Mouse (Mus musculus) hindbrain, embryonic 14.5 days (tissue): ENCODE measurements around the gene Eif4g3. TPM values are rescaled to one million over a fixed set of nuclear protein-coding genes. Genes with fewer than 3 reads are reported as not detected.
"Not testable (repeated sequence)": the region's sequence is repeated elsewhere in the genome, so short reads cannot be mapped to it uniquely, and the experiment has no call there.

ENCODE experiments used
- ATAC-seq: fragments of 200-750 bp; cut with Nextera tagmentation; 2 replicates; pipeline ENCODE4 v1.8.0; 2017; ENCODE audit warnings: moderate number of reproducible peaks, mild to moderate bottlenecking, moderate TSS enrichment, moderate library complexity; ENCODE audit not compliant: low FRiP score
- DNase-seq: peaks from one replicate; pipeline ENCODE4 v3.0.0-alpha.2; 2015; ENCODE audit warnings: low spot score
- H3K27ac ChIP-seq: fragments of 300-500 bp; sonication (generic); 2 replicates; pipeline ENCODE4 v1.5.1; 2014; ENCODE audit warnings: mild to moderate bottlenecking, moderate library complexity
- H3K27me3 ChIP-seq: fragments of 300-500 bp; sonication (generic); 2 replicates; pipeline ENCODE4 v1.6.1; 2014; ENCODE audit warnings: mild to moderate bottlenecking, low read length, mixed read lengths; ENCODE audit not compliant: control insufficient read depth, insufficient read depth
- H3K36me3 ChIP-seq: fragments of 300-500 bp; sonication (generic); replicated peaks from 2 replicates; pipeline ENCODE4 v1.6.1; 2014; ENCODE audit not compliant: control insufficient read depth, insufficient read depth
- H3K4me1 ChIP-seq: fragments of 300-500 bp; sonication (generic); replicated peaks from 2 replicates; pipeline ENCODE4 v1.6.1; 2014; ENCODE audit warnings: antibody characterized with exemption, low read length, mixed read lengths; ENCODE audit not compliant: control insufficient read depth, insufficient read depth
- H3K4me2 ChIP-seq: fragments of 300-500 bp; sonication (generic); replicated peaks from 2 replicates; pipeline ENCODE4 v1.6.1; 2014; ENCODE audit warnings: mild to moderate bottlenecking, moderate library complexity
- H3K4me3 ChIP-seq: fragments of 300-500 bp; sonication (generic); replicated peaks from 2 replicates; pipeline ENCODE4 v1.5.1; 2014; ENCODE audit warnings: mild to moderate bottlenecking, low read length
- H3K9ac ChIP-seq: fragments of 300-500 bp; sonication (generic); 2 replicates; pipeline ENCODE4 v1.6.1; 2014
- H3K9me3 ChIP-seq: fragments of 300-500 bp; sonication (generic); 2 replicates; pipeline ENCODE4 v1.6.1; 2016; ENCODE audit warnings: low read length; ENCODE audit not compliant: control insufficient read depth
- WGBS: fragments of 180-500 bp; shearing (Covaris S2); extraction: QIAGEN DNeasy Blood & Tissue Kit; methylation state at CpG from one replicate; pipeline ENCODE4 v1.1.7; 2014; 5-methylcytosine and 5-hydroxymethylcytosine counted together
- polyA plus RNA-seq: library from polyadenylated mRNA; unstranded; fragments of >200 nt; fragmentation: Nextera tagmentation; extraction: Ambion mirVana; gene quantifications from 2 replicates; pipeline ENCODE4 v1.2.1, GENCODE M21; 2014

The Eif4g3 gene
- polyA plus RNA-seq, 1 experiment from 2014 or later: 65.3 TPM

DNA sequence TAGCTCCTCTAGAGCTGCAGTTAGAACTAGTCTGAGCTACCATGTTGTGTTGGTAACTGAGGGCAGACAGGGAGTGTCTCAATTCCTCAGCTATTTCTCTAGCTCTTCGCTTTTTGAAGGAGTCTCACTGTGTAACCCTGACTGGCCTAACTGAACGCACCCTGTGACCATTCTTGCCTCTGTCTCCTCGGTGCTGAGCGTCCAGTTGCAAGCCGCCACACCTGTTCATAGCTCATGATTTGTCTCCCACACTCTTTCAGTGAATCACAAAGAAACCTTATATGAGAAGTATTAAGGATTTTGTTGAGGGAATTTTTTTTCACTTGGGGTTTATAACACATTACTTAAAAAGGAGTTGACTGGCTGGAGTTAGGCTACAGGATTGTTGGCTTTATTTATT lies 49.8 kb downstream of the Eif4g3 start:
- Histone ChIP-seq H3K9me3 (no peaks in the 10 kb centered on the region), H3K4me3 (no peak overlapping the region), H3K4me1 (peaks cover 20% of the 10 kb centered on the region), H3K27me3 (no peaks in the 10 kb centered on the region), H3K27ac (no peak overlapping the region), H3K4me2 (no peak overlapping the region), H3K36me3 (peaks cover 21% of the 10 kb centered on the region), H3K9ac (no peak overlapping the region)
- 92% methylated on average over 5 of the region's 5 CpGs for WGBS
- no peak for ATAC-seq
- no peak for DNase-seq

DNA sequence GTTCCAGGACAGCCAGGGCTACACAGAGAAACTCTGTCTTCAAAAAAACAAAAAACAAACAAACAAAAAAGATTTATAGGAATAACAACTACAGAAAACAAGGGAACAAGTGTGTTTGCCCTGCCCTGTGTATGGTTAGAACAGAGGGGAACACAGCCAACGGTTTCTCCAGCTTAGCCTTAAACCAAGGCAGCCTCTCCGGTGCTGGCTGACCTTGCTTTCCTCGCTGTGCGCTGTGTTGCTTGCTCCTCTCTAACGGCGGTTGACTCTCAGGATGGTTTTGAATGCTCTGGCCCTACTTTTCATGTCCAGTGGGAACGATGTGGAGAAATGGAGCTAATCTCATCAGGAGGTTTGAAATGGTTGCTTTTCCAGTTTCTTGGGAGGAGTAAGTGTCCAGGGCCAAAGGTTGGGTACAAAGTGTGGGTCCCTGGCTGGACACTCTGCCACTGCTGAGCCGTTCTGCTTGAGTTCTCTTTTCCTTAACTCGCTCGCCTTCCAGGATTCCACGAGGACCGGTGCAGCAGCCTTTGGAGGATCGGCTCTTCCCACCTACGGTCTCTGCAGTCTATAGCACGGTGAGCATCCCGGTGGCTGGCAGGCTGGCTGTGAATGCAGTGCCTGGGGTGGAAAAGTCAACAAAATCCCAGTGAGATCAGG lies 52.1 kb downstream of the Eif4g3 start:
- DNase-seq (no peak), ATAC-seq (no peak)
- no peak overlapping the region for H3K27ac ChIP-seq
- H3K36me3 ChIP-seq: peaks cover 21% of the 10 kb centered on the region
- H3K9ac ChIP-seq: no peak overlapping the region
- no peaks in the 10 kb centered on the region for H3K9me3 ChIP-seq
- H3K27me3 ChIP-seq: no peaks in the 10 kb centered on the region
- 98% methylated on average over 16 of the region's 16 CpGs for WGBS
- H3K4me2 ChIP-seq: no peak overlapping the region
- H3K4me1 ChIP-seq: peaks cover 12% of the 10 kb centered on the region
- no peak overlapping the region for H3K4me3 ChIP-seq

DNA sequence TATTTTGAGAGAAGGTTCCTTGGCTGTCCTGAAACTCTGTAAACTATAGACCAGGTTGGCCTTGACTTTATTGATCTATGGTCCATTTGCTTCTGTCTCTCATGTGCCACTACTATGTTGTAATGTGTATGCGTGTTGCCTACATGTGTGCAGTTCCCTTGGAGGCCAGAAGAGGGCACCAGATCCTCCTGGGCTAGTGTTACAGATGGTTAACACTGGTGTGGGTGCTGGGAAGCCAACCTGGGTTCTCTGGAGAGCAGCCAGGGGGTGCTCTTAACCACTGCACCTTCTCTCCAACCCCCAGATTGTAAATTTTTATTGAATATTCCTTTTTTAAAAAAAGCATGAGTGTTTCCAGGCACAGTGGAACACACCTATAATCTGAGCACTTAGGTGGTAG lies 53.0 kb downstream of the Eif4g3 start:
- Histone ChIP-seq H3K4me3 (no peak overlapping the region), H3K36me3 (peaks cover 23% of the 10 kb centered on the region), H3K27me3 (no peaks in the 10 kb centered on the region), H3K9me3 (no peaks in the 10 kb centered on the region), H3K4me2 (no peak overlapping the region), H3K9ac (no peak overlapping the region), H3K4me1 (peaks cover 12% of the 10 kb centered on the region), H3K27ac (no peak overlapping the region)
- ATAC-seq: no peak
- WGBS: 100% methylated on average over 1 of the region's 1 CpGs
- DNase-seq: no peak

DNA sequence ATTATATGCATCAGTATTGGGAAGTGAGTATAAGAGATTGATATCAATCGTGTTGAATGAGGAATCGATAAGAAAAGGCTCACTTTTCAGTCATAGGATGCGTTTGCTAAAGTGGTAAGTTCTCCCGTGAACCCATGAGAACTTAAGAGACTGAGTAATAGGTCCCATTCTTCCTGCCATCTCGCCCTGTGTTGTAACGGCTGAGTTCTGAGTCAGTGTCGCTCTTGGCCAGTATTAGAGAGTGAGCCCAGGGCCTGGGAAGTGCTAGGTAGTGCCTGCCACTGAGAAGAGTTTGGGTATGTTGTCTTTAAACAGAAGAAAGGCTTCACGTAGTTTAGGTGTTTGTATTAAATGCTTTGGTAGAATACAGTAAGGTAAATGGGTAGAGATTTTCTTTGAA lies 53.5 kb downstream of the Eif4g3 start:
- no peaks in the 10 kb centered on the region for H3K27me3 ChIP-seq
- H3K9me3 ChIP-seq: no peaks in the 10 kb centered on the region
- DNase-seq (no peak), ATAC-seq (no peak)
- H3K27ac ChIP-seq: no peak overlapping the region
- peaks cover 24% of the 10 kb centered on the region for H3K36me3 ChIP-seq
- WGBS: 98% methylated on average over 8 of the region's 8 CpGs
- H3K9ac ChIP-seq: no peak overlapping the region
- H3K4me3 ChIP-seq: no peak overlapping the region
- H3K4me1 ChIP-seq: peaks cover 12% of the 10 kb centered on the region; the same call in 1 of the 2 replicates
- H3K4me2 ChIP-seq: no peak overlapping the region

DNA sequence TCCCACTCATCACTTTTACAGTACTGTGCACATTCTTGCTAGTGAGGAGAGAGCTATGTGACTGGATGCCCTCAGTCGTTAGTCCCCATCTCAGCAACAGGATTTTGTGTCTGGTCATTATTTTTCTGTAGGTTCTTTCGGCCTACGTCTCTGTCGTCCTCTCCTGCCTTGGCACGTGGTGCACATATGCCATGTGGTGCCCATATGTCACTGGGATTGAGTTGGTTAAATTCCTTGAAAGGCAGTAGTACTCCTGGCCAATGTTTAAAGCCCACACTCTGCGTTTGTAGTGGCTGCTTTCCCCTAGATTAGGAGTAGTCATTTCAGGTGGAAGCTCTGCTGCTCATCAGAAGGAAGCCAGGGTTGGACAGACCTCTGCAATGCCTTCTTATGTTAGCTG lies 56.7 kb downstream of the Eif4g3 start:
- DNase-seq: no peak
- no peak overlapping the region for H3K4me3 ChIP-seq

DNA sequence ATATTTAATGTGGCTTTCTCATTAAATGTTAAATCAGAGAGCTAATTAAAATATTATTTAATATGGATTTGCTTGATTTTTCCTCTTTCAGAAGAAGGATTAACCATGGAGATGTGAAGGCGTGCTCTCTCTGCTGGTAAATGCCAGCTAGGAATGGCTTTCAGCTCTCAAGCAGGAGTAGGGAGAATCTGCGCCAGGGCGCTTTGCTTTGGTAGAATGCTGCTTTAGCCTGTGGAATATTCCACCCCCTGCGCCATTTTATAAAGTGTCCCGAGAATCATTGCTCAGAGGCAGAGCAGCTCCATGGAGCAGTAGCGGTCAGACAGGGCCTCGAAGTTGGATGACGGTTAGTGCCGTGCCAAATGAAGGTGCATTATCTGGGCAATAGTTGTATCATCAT lies 58.7 kb downstream of the Eif4g3 start:
- Histone ChIP-seq H3K36me3 (peaks cover 10% of the 10 kb centered on the region), H3K27me3 (no peaks in the 10 kb centered on the region), H3K9ac (no peak overlapping the region), H3K9me3 (no peaks in the 10 kb centered on the region), H3K4me2 (no peak overlapping the region), H3K27ac (no peak overlapping the region), H3K4me1 (no peaks in the 10 kb centered on the region), H3K4me3 (no peak overlapping the region)
- ATAC-seq: no peak
- DNase-seq: no peak
- WGBS: 93% methylated on average over 9 of the region's 9 CpGs

More for the DNA sequence above, 56.7 kb downstream of the Eif4g3 start:
- ATAC-seq: no peak
- H3K27ac ChIP-seq: no peak overlapping the region
- H3K9me3 ChIP-seq: no peaks in the 10 kb centered on the region
- H3K36me3 ChIP-seq: peaks cover 24% of the 10 kb centered on the region
- H3K27me3 ChIP-seq: no peaks in the 10 kb centered on the region
- H3K9ac ChIP-seq: peak overlapping the region; percentile 11; the same call in 1 of the 2 replicates
- no peak overlapping the region for H3K4me2 ChIP-seq
- WGBS: 78% methylated on average over 6 of the region's 6 CpGs
- H3K4me1 ChIP-seq: no peaks in the 10 kb centered on the region

DNA sequence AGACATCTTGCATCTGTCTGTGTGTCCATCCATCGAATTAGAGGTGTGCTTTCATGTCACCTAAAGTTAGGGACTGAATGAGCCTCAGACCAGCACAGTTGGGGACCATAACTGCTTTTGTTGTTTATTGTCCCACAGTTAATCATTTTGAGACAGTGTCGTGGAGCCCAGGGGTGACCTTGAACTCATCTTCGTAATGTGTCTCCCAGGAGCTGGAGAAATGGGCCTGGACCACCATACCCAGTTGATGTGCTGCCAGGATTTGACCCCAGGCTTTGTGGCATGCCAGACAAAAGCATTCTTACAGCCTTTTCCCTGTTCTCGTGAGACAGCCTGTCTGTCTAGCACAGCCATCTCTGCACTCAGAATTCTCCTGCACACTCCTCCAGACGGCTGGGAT lies 63.8 kb downstream of the Eif4g3 start:
- 50% methylated on average over 5 of the region's 5 CpGs for WGBS
- H3K27me3 ChIP-seq: no peaks in the 10 kb centered on the region
- H3K4me1 ChIP-seq: no peaks in the 10 kb centered on the region
- H3K36me3 ChIP-seq: peaks cover 16% of the 10 kb centered on the region
- H3K4me3 ChIP-seq: no peak overlapping the region
- no peak overlapping the region for H3K27ac ChIP-seq
- no peak for ATAC-seq
- no peak overlapping the region for H3K4me2 ChIP-seq
- H3K9ac ChIP-seq: no peak overlapping the region
- H3K9me3 ChIP-seq: no peaks in the 10 kb centered on the region
- DNase-seq: no peak

DNA sequence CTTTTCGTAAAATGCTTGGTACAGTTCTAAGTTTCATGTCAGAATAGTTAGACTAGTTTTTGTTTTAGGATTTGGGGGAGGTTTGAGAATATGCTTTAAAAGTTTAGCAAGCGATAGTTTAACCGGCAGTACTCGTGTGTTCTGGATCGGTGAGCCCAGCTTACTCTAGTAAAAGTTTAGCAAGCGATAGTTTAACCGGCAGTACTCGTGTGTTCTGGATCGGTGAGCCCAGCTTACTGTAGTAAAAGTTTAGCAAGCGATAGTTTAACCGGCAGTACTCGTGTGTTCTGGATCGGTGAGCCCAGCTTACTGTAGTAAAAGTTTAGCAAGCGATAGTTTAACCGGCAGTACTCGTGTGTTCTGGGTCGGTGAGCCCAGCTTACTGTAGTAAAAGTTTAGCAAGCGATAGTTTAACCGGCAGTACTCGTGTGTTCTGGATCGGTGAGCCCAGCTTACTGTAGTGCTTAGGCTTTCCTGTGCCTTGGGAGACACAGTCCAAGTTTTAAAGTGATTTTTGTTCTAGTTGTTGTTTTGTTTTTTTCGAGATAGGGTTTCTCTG lies 64.5 kb downstream of the Eif4g3 start:
- H3K9me3 ChIP-seq, ATAC-seq, H3K27ac ChIP-seq, H3K4me2 ChIP-seq, H3K4me3 ChIP-seq, H3K27me3 ChIP-seq, H3K4me1 ChIP-seq, DNase-seq, H3K9ac ChIP-seq: not testable (repeated sequence)
- H3K36me3 ChIP-seq: peaks cover 19% of the 10 kb centered on the region
- WGBS: 98% methylated on average over 22 of the region's 22 CpGs

DNA sequence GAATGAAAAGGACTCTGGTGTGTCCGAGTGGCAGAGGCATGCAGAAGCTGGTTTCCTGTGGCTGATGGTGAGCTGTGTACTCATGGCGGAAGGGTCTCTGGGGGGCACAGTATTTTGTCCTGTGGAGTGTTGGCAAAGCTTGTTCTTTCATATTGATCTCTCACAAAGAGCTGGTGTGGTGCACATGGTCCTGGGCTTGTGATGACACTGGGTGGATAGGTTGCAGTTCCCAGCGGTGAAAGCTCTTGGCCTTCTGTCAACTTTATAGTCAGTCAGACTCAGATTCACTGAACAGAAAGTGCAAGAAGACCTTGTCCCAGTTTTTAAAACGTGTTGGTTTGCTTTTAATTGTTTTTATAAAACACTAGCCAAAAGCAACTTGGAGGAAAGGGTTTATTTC lies 68.3 kb downstream of the Eif4g3 start:
- DNase-seq (no peak), ATAC-seq (no peak)
- no peaks in the 10 kb centered on the region for H3K9me3 ChIP-seq
- H3K9ac ChIP-seq: no peak overlapping the region
- no peaks in the 10 kb centered on the region for H3K27me3 ChIP-seq
- H3K27ac ChIP-seq: no peak overlapping the region
- no peak overlapping the region for H3K4me2 ChIP-seq
- no peaks in the 10 kb centered on the region for H3K4me1 ChIP-seq
- H3K4me3 ChIP-seq: no peak overlapping the region
- H3K36me3 ChIP-seq: peaks cover 21% of the 10 kb centered on the region
- WGBS: 82% methylated on average over 4 of the region's 4 CpGs
